Mouse (Mus musculus) hindbrain, embryonic 11.5 days (tissue): ENCODE results near the gene Vwf. TPM values are rescaled to one million over a fixed set of nuclear protein-coding genes. Genes with fewer than 3 reads are reported as not detected.

Experiments
- polyA plus RNA-seq: library from polyadenylated mRNA; unstranded; fragments of >200 nt; fragmentation: Nextera tagmentation; extraction: Ambion mirVana; gene quantifications from 2 replicates; pipeline ENCODE4 v1.2.1, GENCODE M21; 2014

The Vwf gene
- polyA plus RNA-seq, 1 experiment from 2014 or later = 10.3 TPM

Other genes starting within 250 kb of the Vwf start
- gene Ltbr, start 232.9 kb upstream of the Vwf start, polyA plus RNA-seq = 17.9 and 19.0 TPM in 2 replicates
- gene Scnn1a, start 226.1 kb upstream of the Vwf start, polyA plus RNA-seq = 0.45 and 0.96 TPM in 2 replicates
- gene Tnfrsf1a, start 197.4 kb upstream of the Vwf start, polyA plus RNA-seq = 25.2 and 25.9 TPM in 2 replicates
- gene Plekhg6, start 166.0 kb upstream of the Vwf start, polyA plus RNA-seq = 0.06 and 0.19 TPM in 2 replicates
- gene Cd9, start 52.0 kb upstream of the Vwf start, polyA plus RNA-seq = 42.6 and 45.9 TPM in 2 replicates
- 0.28 and 0.35 TPM in 2 replicates for gene Ano2, start 143.6 kb downstream of the Vwf start, polyA plus RNA-seq